Mouse (Mus musculus): ENCODE data around the gene Eftud2.

Gene Eftud2

DNA sequence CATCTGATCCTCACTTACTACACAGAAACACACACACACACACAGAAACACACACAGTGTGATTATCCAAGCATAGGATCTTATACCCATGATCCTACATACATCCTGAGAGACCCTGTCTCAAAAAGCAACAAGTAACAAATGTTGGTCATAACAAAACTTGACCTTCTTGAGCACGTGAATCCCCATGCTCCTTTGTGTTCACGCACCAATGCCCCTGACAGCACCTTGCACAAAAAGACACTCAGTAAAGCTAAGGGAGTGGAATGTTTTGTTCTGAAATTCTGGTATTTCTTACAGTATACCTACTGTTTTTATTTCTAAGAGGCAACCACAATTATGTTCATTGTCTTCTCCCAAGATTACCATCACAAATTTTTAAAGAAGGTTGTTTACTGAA lies 1.2 kb downstream of the Eftud2 start:
- DNase-seq (ENCODE audit: low read depth, low spot score) = no peak

DNA sequence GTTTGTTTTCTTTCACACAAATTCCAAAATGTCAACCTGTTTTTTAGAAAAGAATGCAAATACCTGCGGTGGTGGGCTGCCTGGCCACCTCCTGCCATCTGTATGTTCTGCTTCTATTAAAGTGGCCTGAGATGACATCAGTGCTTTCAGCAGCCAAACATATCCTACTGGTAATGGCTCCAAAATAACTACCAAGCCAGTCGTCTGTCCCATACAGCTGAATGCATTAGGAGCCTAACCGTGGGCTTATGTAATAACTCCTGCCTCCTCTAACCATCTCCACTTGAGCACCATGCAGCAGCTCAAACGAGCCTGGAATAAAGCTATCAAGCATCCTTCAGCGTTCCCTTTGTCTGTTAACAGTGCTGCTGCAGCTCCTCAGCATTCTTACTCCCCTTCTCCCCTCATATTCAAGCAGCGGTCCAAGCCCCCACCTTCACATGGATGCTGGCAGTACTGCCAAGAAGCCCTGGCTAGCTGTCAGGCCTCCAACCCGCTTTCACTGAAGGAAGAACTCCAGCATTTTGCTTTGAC lies 5.9 kb downstream of the Eftud2 start:
- DNase-seq (ENCODE audit: low read depth, low spot score) = no peak

DNA sequence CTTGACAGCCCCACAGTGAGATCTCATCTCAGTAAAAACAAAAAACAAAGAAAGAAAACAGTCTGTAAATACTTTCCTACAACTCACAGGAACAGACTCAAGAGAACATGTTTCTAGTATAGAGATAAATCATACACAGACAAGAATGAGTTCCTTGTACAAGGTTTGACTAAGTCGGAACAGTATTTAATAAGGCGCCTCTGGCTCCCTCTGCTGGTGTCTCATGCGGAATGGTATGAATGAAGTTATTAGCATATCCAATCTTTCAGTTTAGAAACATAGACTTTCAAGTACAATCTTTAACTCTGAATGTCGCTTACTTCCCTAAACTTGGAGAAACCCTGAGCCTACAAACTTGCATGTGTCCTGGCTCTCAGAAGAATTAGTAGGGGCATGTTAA lies 16.5 kb downstream of the Eftud2 start:
- DNase-seq (ENCODE audit: low read depth, low spot score) = peak; percentile 55

DNA sequence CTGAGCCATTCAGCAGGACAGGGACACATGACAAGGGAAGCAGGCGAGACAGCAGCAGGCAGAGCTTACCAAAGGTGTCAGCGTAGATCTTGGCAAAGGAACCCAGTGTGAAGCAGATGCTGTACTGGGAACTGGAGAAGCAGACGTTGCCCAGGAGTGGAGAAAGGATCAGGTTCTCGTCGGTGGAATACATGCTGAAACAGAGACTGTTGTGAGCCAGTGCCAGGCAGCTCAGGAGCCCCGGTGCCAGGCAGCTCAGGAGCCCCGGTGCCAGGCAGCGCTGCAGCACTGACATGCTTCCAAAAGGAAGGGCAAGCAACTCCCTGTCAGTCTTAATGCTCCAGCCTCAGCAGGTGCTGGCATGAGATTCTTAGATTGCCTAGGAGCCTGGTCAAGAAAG lies 20.9 kb downstream of the Eftud2 start:
- DNase-seq (ENCODE audit: low read depth, low spot score) = no peak

DNA sequence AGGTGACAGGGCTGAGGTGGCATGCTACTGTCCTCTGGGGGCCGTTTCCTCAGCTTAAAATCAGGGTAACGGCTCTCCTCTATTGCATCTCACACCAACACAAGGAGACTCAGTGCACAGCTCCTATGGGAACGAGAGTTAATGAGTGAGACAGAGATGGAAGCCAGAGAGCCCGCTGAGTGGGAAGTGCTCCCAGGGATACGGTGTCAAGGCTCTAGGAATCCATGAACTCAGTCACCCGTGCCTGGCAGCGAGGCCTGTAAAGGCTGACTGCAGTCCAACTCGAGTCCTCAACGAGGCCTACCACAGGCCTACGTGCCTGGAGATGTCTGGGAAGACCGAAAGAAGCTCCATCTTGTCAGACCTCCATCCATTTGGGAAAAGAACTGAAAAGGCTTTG lies 21.8 kb downstream of the Eftud2 start:
- DNase-seq (ENCODE audit: low read depth, low spot score) = no peak

DNA sequence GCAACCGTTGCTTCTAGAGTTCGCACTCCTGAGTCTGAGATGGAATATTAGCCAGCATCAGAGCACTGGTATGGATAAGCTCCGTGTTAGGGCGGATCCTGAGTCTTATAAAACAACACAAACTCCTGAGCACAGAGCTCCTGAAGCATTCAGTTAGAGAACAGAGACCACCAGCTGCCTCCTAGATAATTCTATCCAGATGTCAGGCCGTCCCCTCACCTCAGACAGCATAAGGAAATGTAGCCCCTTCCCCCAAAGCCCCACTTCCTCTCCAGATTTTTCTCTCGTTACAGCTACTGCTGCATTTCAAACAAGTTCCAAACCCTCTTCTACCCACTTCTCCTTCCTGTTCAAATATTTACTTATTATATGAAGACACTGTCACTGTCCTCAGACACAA lies 24.8 kb downstream of the Eftud2 start:
- DNase-seq (ENCODE audit: low read depth, low spot score) = no peak

DNA sequence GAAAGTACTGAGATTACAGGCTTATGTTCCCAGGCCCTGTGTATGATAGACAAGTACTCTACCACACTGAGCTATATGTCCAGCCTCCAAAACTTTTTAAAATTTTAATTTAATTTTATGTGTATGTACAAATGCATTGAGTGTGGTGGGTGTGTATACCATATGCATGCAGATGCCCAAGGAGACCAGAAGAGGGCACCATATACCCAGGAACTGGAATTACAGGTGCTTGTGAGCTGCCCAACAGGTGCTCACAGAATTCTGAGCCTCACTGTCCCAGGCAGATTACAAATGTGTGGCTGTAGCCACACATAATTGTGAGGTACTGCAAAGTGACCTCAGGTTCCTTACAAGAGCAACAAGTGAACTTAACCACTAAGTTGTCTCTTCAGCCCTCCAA lies 27.0 kb downstream of the Eftud2 start:
- DNase-seq (ENCODE audit: low read depth, low spot score) = no peak

DNA sequence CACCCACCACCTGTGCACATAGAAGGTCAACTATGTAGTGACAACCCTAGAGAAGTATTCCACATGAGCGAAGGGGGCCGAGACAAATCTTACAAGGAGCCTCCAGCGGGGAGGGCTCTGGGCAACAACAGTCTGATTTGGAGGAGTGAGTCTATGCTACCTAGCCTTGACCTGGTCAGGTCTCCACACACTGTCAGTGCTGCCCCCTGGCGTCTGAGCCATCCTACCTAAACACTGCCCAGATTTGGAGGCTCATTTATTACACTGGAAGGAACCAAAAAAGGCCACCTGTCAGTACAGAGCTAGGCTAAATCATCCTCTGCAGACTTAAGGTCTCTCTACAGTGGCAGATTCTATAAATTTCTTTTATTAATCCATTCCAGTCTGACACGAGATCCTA lies 28.9 kb downstream of the Eftud2 start:
- peak; percentile 21 for DNase-seq (ENCODE audit: low read depth, low spot score)

DNA sequence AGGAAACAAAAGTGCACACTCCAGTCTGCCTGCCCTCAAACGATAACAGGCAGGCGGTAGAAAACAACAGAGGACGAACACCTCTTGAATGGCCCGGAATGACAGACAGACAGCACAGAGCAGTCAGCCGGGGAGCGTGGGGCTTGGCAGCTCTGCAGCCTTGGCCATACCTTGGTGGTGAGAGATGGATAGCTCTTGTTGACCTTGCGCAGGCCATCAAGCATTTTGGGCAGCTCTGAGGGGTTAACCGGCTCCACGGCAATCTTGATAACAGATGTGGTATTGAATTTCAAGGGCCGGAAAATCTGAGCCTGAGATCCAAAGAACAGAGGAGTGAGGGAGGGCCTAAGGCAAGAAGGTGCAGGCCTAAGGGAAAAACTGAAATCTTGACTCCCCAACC lies 34.9 kb downstream of the Eftud2 start:
- DNase-seq (ENCODE audit: low read depth, low spot score) = no peak

DNA sequence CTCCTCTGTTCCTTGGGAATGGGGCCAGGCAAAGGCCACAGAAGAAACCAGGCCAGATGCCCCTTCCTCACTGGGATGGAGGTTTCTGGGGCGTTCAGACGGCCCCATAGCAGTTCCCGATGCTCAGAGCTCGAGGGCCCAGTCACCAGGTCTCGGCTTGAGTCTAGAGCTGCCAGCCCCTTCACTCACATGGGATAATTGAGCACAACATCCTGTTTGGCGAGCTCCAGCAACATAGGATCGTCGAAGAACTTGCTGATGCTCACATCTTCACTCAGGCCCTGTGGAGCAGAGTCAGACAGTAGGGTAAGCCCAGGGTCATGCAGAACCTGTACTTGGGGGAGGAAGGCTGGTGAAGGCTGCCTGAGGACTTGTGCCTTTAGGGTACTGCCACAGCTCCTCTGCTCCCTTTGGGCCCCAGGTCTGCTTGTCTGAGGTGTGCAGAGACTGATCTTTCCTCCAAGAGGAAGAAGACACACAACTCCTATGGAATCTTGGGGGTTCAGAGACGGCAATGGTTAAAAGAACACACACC lies 42.1 kb downstream of the Eftud2 start:
- no peak for DNase-seq (ENCODE audit: low read depth, low spot score)

DNA sequence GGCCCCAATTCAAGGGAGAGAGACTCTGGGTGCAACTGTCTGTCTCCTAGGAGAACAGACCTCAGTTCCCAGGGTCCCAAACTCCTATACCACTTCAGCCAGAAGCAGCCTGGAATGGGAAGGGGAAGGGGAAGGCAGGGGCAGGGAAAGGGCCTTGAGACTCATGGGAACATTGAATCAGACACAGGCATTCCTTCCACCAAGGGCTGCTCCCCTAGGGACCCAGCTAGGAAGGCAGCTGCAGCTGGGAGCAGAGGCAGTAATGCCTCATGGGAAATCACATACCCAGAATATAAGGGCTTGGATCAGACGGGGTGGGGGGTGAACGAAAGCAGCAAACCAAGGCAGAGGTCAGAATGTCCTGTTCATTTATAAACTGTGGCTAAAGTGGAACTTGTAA lies 42.7 kb downstream of the Eftud2 start:
- DNase-seq (ENCODE audit: low read depth, low spot score) = no peak

DNA sequence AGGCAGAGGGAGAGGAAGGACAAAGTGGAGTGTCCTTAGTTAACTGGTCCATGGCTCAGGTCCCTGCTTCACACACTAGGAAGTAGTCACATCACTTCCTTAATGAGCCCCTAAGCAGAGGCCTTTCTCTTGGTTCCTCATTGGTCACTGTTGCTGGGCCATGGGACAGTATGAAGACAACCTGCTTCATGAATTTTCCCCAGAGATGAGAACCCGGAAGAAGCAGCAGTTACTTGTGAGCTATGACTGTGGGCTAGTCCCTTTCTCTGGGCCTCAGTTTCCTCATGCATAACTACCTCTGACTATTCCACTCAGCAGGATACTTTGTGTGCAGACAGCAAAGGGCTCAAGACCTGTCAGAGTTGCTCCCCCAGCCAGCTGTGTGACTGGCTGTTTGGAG lies 43.4 kb downstream of the Eftud2 start:
- no peak for DNase-seq (ENCODE audit: low read depth, low spot score)

DNA sequence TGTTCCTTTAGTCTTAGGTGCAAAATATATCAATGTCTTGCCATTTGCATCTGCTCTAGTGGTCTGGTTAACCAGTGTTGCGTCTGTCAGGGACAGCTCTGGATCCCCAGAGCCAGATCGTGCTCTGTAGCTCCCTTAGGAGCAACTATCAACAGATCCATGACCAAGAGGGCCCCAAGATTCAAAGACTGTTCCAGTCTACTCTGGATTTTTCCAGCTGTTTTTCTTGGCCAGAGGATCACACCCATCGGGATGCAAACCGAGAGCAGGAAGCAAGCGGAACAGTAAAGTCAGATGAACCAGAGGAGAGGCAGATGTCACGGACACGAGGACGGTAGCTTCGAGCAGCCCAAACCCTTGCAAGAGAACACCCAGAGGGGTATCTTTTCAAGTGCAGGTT lies 44.6 kb downstream of the Eftud2 start:
- DNase-seq (ENCODE audit: low read depth, low spot score) = no peak

DNA sequence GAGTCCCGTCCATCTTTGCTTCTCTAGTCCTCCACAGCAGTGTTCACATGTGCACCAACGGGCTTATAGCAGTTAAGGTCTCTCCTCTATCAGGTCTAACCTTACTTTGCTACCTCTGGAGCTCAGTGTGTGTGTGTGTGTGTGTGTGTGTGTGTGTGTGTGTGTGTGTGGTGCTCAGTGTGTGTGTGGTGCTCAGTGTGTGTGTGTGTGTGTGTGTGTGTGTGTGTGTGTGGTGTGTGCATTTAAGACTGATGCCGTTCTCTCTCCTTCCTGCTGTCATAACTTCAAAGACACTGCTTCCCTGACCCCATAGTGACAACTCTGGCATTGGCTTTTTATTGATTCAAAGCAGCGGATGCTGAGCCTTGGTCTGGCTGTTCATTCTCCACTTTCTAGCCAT lies 45.2 kb downstream of the Eftud2 start, which contains the start of gene Higd1b:
Gene Higd1b (plus strand): TSS at position 301 of the 400 bp plus-strand sequence.
- DNase-seq (ENCODE audit: low read depth, low spot score) = no peak

DNA sequence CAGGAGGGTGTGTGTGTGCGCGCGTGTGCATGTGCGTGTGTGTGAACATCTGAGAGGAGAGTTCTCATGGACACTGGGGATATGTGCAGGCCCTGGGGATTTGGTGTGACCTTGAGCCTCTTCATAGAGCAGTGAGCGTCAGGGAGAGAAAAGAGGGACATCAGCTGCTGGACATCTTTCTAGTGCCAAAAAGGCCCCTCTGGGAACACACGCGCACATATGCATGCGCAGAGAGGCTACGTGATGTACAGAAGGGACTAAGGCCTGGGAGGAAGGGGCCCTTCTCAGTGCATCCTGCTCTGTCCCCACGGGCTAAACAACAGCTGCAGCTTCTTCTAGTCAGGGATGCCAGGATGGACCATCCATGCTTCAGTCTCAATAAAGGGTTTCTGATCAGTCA lies 46.6 kb downstream of the Eftud2 start:
- no peak for DNase-seq (ENCODE audit: low read depth, low spot score)

DNA sequence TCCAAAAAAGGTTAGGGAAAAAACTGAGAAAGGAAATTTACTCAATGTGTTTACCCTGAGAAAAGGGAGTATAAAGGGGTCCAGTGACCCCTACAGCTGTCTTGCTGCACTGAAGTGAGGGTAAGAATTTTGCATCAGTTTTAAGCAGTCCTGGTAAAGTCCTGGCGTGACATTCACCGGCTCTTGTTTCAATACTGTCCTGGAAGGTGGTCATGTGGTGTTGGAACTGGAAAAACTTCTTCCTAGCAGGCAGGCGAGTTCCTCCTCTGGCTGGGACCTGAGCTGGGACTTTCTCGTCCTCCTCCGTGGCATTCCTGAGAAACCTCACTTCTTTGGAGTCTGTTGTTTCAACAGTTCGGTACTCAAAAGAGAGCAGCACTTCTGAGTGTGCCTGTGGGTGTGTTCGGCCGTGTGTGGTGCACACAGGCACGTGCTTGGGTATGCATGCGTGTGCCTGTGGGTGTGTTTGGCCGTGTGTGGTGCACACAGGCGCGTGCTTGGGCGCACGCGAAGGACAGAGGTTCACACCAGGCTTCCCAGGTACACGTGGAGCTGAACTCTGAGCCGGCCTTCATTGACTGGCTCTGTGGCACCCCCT lies 48.0 kb downstream of the Eftud2 start:
- no peak for DNase-seq (ENCODE audit: low read depth, low spot score)

DNA sequence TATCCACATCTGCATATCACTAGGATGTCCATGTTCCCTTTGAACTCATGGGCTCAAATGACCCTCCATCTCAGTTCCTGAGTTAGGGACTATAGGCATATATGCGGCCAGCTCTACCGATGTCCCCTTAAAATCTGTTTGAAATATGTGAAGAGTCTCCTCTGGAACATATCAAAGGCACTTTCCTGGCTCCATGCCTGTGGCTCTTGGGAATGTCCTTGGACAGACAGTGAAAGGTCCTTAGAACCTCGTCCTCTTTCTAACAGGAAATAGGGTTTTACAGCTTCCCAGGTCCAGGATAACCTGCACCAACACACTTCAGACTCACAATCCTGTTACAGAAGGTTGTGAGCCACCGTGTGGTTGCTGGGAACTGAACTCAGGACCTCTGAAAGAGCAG lies 50.5 kb downstream of the Eftud2 start:
- DNase-seq (ENCODE audit: low read depth, low spot score) = no peak

DNA sequence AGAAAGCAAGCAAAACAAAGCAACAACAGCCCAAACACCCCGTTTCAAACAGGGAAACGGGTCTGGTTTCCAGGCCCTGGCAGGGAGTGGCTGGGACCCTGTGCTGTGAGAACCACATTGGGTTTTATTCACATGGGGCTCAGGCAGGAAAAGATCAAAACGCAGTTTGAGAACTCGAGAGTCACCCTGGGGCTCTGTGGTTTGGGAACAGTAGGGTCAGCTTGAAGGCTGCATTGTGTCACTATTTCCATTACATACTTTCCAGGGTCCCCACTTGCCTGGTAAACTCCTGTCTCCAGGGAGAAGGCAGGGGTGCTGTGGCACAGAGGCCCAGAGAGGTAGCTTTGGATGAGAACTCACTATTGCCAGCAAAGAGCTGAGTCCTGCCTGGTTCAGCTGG lies 53.7 kb downstream of the Eftud2 start:
- no peak for DNase-seq (ENCODE audit: low read depth, low spot score)

DNA sequence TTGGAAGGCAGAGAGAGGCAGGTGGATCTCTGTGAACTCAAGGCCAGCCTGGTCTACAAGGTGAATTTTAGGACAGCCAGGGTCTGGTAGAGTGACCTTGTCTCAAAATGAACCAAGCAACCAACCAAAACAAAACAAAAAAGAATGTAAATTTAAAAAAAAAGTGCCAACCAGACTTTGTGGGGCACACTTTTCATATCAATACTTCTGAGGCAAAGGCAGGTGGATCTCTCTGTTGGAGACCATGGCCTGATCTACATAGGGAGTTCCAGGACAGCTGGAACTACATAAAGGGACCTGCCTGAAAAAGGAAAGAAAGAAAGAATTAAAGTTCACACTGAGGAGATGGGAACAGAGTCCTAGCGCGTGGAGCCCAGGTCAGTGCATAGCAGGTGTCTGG lies 54.3 kb downstream of the Eftud2 start:
- no peak for DNase-seq (ENCODE audit: low read depth, low spot score)

DNA sequence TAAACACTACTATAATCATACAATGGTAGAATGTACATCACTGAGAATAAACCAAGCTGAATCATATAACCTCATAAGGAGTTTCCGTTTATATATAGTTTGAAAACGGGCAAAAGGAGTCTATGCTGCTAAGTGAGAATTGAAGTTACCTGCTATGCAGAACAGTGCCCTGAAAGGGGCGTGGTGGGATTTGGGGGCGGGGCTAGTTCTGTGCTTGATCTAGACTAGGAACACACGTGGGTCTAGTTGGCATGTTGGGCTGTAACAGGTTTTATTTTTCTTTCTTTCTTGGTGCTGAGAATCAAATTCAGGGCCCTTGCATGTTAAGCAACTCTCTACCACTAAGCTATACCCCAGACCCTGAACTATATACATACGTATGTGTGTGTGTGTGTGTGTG lies 59.6 kb downstream of the Eftud2 start:
- peak; percentile 21 for DNase-seq (ENCODE audit: low read depth, low spot score)

DNA sequence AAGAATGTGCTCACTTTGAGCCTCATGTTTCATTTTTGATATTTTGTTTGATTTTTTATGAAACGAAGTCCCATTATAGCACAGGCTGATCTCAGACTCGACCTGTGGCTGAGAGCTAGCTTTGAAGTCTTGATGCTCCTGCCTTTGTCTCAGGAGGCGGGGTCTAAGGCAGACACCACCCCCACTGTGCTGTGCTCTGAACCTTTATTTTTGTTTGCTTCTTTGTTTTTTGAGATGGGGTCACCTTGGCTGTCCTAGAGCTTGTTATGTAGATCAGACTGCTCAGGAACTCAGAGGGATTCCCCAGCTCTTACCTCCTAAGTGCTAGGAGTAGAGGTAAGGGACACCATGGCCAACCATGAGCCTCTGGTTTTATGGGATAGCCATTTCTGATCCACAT lies 60.4 kb downstream of the Eftud2 start:
- DNase-seq (ENCODE audit: low read depth, low spot score) = no peak

DNA sequence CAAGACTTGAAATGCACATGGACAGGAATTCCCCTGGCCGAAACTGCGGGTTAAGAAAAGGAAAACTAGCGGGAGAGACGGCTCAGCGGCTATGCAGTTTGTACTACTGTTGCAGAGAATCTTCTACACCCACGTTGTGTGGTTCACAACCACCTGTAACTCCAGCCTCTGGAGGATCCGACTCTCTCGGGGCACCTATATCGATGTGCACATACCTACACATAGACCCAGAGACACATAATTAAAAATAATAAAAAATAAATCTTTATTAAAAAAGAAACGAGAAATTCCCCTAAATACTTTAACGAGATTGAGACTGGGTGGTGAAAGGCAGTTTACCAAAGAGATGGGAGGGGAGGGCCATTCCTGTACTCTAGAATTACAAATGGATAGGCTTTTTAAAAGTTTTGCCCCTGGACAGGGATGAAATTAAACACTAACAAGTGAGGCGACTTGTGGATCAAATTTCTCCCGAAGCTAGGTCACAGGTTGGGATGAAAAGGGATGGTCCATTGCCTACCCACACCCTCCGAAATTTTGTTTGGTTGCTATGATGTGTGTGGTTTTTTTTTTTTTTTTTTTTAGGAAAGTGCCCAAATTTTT lies 60.9 kb downstream of the Eftud2 start:
- no peak for DNase-seq (ENCODE audit: low read depth, low spot score)

DNA sequence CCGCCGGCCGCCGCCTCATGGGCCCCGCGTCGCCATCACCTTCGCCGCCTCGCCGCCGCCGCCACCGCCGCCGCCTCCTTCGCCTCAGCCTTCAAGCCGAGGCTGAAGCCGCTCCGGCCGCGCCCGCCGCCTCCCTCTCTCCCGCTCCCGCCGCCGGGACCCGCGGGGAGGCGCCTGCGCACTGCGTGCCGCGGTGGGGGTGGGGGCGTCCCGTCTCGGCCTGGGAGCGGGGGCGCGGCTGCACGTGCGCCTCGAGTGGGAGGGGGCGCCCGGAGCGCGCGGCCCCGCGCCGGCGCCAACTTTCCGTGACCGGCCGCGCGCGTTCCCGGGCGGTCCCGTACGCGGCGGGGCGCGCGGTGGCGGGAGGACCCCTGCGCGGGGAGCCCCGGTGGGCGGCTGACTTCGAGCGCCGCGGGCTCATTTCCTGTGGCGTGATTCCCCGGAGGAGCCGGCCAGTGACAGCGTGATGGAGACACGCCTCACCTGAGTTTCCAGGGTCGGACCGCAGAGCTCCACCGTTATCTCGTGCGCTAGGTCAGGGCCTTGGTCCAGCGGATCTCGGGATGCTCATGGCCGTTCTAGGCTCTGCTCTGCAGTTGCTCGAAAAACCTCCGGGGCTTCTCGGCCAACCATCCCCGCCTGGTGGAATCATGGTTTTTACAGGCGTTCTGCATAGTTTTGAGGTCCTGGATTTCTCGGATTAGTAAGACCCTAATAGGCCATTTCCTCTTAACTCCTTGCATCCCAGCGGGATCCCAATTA lies 61.6 kb downstream of the Eftud2 start, which contains the start of gene Gjc1:
Gene Gjc1 (minus strand): TSS at position 680 of the 762 bp plus-strand sequence.
- peak; percentile 24 for DNase-seq (ENCODE audit: low read depth, low spot score)
